Mouse (Mus musculus): ENCODE measurements around the gene Artn. TPM values are rescaled to one million over a fixed set of nuclear protein-coding genes. Genes with fewer than 3 reads are reported as not detected.

The Artn gene
- total RNA-seq, 2 experiments from 2014 or later, result 0.15 to 0.32 TPM

- DNase-seq, result no peak
- intact Hi-C loops (cut with DNase I), result no loop called here
Measured at GRCm38 (mm10) chr4:117923450-117923849, 6.1 kb downstream of the Artn start.

DNA sequence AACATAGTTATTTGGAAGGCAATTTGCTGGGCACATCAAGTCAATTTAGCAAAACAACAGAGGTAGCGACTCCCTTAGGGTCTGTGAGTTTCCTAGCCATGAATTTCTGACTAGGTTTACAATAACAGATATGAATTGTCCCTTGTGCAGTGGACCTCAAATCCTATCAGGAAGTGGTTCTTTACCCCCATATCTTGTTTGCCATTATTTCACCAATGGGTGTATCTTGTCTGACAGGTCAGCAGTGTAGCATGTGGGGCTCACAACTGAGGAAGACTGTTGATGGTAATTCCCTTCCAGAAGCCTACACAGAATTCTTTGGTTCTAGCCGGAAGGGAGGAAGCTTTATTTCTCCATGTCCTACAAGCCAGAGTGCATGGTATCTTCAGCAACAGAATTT, 8.2 kb downstream of the Artn start:
- intact Hi-C loops (cut with DNase I), result no loop called here
- no peak for DNase-seq

DNA sequence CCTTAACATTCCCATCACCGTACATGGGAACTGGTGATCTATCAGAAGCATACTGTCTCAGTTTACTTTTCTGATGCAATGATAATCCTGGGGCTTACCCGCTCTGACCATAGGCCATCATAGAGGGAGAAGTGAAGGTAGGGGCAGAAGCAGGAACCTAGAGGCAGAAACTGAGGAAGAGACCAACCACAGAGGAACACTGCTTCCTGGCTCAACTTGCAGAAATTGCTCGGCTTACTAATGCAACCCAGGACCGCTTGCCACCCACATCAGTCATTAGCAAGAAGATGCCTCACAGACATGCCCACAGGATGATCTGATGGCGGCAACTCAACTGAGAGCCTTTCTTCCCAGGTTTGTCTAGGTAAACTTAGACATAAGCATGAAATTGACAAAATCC, 10.8 kb downstream of the Artn start:
- intact Hi-C loops (cut with DNase I), result loop anchor here (5.0 kb wide), 1 partner anchor 81 kb away; no protein-coding TSS in a partner anchor
- no peak for DNase-seq

DNA sequence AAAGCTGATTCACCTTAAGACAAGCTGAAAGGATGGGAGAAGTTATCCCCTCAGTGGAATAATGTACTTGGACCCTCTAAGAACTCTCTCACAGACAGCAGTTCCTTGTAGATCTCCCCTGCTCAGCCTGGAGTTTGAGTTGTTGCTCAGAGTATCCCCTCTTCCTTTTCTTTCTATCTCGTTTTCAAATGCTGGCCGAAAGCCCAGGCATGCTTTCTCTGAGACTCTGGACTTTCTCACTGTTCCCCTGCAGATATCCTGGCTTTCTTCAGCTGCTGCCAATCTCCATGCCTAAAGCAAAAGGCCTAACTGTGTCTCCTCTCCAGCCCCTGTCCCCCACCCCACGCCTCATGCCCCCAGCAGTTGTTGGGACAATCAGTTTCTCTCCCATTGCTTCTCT, 11.3 kb downstream of the Artn start:
- DNase-seq, result no peak
- intact Hi-C loops (cut with DNase I), result loop anchor here (5.0 kb wide), 1 partner anchor 81 kb away; no protein-coding TSS in a partner anchor

GRCm38 (mm10) chr4:117917847-117918246, 11.7 kb downstream of the Artn start:
- intact Hi-C loops (cut with DNase I), result loop anchor here (5.0 kb wide), 1 partner anchor 81 kb away; no protein-coding TSS in a partner anchor
- no peak for DNase-seq

DNA sequence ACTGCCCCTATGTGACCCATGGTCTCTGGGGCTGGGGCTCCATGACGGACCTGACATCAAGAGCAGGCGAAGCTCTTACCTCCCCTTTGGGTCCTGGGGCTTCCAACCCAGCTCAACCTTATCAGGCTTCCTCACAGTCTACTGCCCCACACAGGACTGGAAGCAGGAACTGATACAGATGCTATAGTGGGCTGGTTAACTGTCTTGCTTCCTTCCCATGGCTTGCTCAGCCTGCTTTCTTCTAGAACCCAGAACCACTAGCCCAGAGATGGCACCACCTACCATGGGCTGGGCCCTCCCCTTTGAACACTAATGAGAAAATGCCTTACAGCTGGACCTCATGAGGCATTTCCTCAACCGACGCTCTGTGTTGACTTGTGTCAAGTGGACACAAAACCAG, 12.2 kb downstream of the Artn start:
- intact Hi-C loops (cut with DNase I), result loop anchor here (5.0 kb wide), 1 partner anchor 80 kb away; no protein-coding TSS in a partner anchor
- no peak for DNase-seq

DNA sequence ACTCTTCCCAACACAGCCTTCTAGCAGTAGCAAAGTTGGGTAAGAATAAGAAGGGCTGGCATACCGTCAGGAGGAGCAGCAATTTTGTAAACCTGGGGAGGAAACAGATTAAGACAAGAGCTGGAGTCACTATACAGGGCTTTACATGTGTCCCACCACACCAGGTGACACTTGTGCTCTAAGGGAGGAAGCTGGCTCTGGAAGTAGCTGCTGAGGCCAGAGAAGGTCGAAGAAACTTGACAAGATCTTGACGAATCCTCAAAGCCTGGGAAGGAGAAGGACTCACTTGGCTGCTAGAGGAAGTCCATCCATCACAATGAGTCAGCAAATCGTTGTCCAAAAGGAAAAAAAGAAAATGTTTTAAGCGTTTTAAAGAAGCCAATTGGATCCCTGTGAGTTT, 13.2 kb downstream of the Artn start:
- intact Hi-C loops (cut with DNase I), result loop anchor here (5.0 kb wide), 1 partner anchor 79 kb away; no protein-coding TSS in a partner anchor
- no peak for DNase-seq

GRCm38 (mm10) chr4:117915489-117916105, 14.0 kb downstream of the Artn start:
- DNase-seq, result no peak
- intact Hi-C loops (cut with DNase I), result loop anchor here (5.0 kb wide), 1 partner anchor 78 kb away; no protein-coding TSS in a partner anchor

- DNase-seq, result peak; percentile 86 to 97
- intact Hi-C loops (cut with DNase I), result loop anchor here (5.0 kb wide), 1 partner anchor 78 kb away; no protein-coding TSS in a partner anchor
Measured at GRCm38 (mm10) chr4:117914591-117915442, 14.7 kb downstream of the Artn start, which contains the start of gene Ipo13. TSS of gene Ipo13 (minus strand) at chr4:117914999.

- DNase-seq, result peak; percentile 65 to 69
- intact Hi-C loops (cut with DNase I), result no loop called here
Measured at GRCm38 (mm10) chr4:117914031-117914430, 15.5 kb downstream of the Artn start.

GRCm38 (mm10) chr4:117913421-117913820, 16.1 kb downstream of the Artn start:
- DNase-seq, result no peak
- intact Hi-C loops (cut with DNase I), result no loop called here

- intact Hi-C loops (cut with DNase I), result no loop called here
- no peak for DNase-seq
Measured at GRCm38 (mm10) chr4:117912685-117913273, 16.8 kb downstream of the Artn start.

DNA sequence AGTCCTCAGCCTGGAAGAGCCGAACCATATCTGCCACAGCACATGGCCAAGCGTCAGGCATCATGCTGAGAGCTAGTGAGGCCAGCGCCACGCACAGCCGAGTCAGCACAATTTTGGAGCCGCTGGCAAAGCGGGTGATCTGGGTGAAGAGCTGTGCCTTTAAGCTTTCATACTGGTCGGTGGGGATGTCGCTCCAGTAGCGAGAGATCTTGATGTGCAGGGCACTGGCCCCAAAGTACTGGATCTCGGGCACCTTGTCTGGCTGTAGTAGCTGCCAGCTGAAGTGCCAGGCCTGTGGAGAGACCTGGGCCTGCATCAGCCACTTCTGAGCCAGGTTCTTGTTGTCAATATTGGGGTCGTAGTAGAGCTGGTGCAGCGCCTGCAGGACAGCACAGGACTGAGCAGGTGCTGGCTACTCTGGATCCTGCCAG, 17.4 kb downstream of the Artn start:
- intact Hi-C loops (cut with DNase I), result no loop called here
- no peak for DNase-seq

GRCm38 (mm10) chr4:117908834-117909453, 20.6 kb downstream of the Artn start:
- intact Hi-C loops (cut with DNase I), result no loop called here
- no peak for DNase-seq

GRCm38 (mm10) chr4:117906196-117906595, 23.4 kb downstream of the Artn start:
- intact Hi-C loops (cut with DNase I), result no loop called here
- DNase-seq, result peak in 1 of 2 experiments; percentile 48

GRCm38 (mm10) chr4:117904761-117905160, 24.8 kb downstream of the Artn start:
- no peak for DNase-seq
- intact Hi-C loops (cut with DNase I), result no loop called here

DNA sequence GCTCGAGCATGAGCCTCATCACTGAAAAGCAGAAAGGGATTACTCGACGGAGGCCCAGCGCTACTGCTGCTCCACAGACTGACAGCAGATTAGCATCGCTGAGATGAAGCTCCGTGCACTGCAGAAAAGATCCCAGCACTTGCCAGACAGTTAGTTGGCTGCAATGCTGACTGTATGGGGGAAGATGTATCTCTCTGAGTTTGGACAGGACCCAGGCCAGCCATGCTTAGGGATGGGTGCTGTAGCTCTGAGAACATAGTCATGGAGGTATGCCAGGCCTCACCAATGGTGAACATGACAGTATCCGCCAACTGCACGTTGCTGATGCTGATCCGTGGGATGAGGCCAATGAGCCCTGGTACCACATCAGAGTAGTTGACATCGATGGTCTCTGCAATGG, 25.5 kb downstream of the Artn start:
- intact Hi-C loops (cut with DNase I), result no loop called here
- DNase-seq, result no peak

DNA sequence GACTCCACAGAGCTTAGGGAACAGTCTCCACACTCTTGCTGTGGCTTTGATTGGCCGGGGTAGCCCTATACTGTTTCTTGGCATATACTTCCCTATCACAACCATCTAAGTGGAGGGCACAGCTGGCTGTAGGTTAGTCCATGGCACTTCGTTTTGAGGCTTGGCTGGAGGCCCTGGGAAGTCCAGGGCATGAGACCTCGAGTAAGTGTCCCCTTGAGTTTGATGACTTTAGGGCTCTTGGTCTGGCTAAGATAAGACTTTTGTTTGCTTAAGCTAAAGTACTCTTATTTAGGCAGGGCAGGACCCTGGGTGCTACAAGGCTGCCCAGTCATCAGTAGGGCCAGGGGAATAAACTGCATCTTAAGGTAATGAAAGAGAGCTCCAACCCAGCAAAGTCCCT, 31.5 kb downstream of the Artn start:
- no peak for DNase-seq
- intact Hi-C loops (cut with DNase I), result no loop called here

DNA sequence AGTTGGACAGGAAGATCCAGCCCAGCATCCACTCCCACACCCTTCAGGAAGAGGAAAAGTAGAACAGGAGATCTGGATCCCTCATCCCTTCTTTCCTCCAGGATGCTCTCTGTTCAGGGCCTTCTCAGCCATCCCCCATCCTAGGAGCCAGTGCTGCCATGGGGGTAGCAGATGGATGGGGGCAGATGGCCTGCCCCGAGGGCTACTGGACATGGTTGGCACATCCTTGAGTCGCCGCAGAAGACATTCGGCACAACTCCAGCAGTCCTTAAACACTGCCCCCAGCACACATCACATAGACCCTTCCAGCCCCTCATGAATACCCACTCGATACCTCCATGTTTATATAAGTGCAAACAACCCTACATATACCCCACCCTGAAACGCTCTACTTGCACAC, 33.5 kb downstream of the Artn start:
- no peak for DNase-seq
- intact Hi-C loops (cut with DNase I), result no loop called here

GRCm38 (mm10) chr4:117895339-117895738, 34.2 kb downstream of the Artn start:
- no peak for DNase-seq
- intact Hi-C loops (cut with DNase I), result no loop called here

GRCm38 (mm10) chr4:117894601-117895000, 35.0 kb downstream of the Artn start:
- intact Hi-C loops (cut with DNase I), result no loop called here
- no peak for DNase-seq

All from gastrocnemius, postnatal 36 days (tissue).